Mouse (Mus musculus) embryo, embryonic 10 days (tissue): Measurements from ENCODE around the gene Ppm1g.

Source experiments
- DNase-seq: peaks from one replicate; pipeline ENCODE4 v3.0.0-alpha.2; 2015; ENCODE audit warnings: low spot score

The Ppm1g gene

DNA sequence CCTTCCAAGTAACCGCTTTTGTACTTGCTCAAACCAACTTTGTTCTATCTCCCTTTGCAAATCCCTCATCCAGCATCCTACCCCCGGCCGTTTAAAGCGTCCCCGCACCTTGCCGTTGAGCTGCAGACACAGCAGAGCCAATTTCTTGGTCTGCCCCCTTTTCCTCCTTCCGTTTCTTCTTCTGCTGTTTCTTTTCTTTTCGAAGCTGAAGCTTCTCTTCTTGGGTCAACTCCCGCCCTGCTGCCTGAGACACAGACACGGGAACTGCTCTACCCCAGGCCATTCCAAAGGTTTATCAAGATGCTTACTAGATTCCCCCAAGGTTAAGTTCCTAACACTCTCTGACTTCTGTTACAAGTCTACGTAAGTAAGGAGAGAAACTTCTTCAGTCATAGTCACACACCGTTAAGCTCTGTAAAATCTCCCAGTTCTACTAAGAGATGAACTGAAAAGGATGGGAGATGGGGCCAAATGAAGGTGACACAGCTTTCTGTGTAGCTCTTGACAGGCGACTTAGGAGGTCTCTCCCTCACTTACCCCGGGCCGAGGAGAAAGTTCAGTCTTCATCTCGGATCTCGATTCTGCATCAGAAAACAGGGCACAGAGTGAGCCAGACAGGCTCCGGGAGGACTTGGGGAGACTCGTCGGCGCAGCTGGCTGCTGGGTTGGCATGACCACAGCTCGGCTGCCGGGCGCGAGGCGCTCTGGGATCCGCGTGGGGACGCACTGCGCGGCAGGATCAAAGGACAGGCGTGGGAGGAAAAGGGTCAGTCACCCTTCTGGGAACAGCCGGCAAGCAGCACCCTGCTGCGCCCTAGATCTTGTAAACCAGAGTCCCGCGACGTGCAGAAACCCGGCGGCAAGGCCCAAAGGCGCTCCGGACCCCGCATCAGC is 28.2 kb downstream of the Ppm1g start:
- peak; percentile 78 for DNase-seq

- no peak for DNase-seq
Measured at GRCm38 (mm10) chr5:31190201-31190600, 30.3 kb downstream of the Ppm1g start.

GRCm38 (mm10) chr5:31188223-31188840 is 32.2 kb downstream of the Ppm1g start:
- peak; percentile 58 for DNase-seq

GRCm38 (mm10) chr5:31183678-31184077 is 36.8 kb downstream of the Ppm1g start:
- no peak for DNase-seq

DNA sequence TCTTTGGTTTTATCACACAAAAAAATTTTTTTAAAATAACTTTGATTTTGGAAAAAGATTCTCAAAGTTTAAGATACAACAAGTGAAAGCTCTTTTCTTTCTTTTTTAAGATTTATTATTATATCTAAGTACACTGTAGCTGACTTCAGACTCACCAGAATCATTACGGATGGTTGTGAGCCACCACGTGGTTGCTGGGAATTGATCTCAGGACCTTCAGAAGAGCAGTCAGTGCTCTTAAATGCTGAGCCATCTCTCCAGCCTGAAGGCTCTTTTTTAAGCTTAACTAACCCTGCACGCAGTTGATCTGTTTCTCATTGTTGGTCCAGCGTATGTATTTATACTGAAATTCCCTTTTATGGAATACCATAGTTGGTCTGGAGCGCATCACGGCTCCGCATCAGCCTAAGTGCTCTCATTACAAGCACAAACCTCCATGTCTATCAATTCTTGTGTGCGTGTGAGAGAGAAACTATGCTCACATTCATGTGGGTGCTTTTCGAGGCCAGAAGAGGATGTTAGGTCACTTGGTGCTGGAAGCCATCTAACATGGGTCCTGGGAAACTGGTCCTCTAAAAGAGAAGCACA is 39.2 kb downstream of the Ppm1g start:
- no peak for DNase-seq

- peak; percentile 97 for DNase-seq
Measured at GRCm38 (mm10) chr5:31179766-31180630, 40.5 kb downstream of the Ppm1g start, which contains the start of the genes Gm29609 and Gtf3c2. Gene Gm29609, minus strand, starts transcription at chr5:31179911. Gene Gtf3c2, minus strand, starts transcription at chr5:31180144.

GRCm38 (mm10) chr5:31179301-31179765 is 41.2 kb downstream of the Ppm1g start:
- no peak for DNase-seq

GRCm38 (mm10) chr5:31168630-31169029 is 51.9 kb downstream of the Ppm1g start:
- DNase-seq: no peak

DNA sequence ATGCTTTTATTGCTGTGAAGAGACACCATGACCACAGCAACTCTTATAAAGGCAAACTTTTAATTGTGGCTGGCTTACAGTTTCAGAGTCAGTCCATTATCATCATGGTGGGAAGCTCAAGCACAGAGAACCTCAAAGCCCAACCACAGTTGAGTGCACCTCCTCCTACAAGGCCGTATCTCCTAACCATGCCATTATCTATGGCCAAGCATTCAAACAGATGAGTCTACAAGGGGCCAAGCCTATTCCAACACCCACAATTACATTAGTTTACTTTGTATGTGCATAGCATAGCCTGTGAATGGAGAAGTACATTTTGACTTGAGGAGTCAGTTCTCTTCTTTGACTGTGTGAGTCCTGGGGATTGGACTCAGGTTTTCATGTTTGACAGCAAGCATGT is 55.6 kb downstream of the Ppm1g start:
- DNase-seq: no peak

DNA sequence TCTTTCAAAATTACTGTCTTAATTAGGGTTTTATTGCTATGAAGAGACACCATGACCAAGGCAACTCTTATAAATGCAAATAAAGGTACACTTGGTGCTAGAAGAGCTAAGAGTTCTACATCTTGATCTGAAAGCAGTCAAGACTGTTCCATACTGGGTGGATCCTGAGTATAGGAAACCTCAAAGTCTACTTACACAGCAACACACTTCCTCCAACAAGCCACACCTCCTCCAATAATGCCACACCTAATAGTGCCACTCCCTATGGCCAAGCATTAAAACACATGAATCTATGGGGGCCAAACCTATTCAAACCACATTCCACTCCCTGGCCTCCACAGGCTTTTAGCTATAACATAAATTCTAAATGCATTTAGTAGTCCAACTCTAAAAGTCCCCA is 58.0 kb downstream of the Ppm1g start:
- no peak for DNase-seq

DNA sequence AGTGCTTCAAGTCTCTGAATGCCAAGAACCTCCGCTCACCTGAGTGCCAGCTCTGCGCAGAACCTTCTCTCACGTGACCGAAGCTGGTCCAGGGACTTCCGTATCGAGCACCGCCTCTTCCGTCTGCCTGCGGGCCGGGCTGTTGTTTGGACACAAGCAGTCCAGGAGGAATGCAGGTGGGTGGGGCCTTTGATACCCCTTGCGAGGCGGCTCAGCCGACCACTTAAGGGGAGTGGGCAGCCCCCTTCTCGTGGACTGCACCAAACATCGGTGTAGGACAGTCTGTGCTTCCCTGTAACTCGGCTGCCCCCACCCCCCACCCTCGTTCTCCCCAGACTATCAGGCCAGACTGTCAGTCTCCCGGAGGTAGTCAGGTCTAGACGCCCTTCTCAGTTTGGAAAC is 66.3 kb downstream of the Ppm1g start, which contains the start of gene Mpv17:
TSS of gene Mpv17 (minus strand) at position 100 of the 402 bp plus-strand sequence.
- DNase-seq: peak; percentile 94

- DNase-seq: no peak
Measured at GRCm38 (mm10) chr5:31153516-31154151, 66.9 kb downstream of the Ppm1g start.
